Mouse (Mus musculus) gonadal fat pad, adult 2 months (tissue): ENCODE measurements at regions not wholly inside any gene's neighbourhood (a gene's known extent, or its start where the extent isn't known, plus 50 kb on each side); places are given as distances from the start of the nearest gene placed in this dataset.

Experiments
- DNase-seq: peaks from one replicate; pipeline ENCODE4 v3.0.0-alpha.2; 2012; ENCODE audit warnings: low read depth

DNA sequence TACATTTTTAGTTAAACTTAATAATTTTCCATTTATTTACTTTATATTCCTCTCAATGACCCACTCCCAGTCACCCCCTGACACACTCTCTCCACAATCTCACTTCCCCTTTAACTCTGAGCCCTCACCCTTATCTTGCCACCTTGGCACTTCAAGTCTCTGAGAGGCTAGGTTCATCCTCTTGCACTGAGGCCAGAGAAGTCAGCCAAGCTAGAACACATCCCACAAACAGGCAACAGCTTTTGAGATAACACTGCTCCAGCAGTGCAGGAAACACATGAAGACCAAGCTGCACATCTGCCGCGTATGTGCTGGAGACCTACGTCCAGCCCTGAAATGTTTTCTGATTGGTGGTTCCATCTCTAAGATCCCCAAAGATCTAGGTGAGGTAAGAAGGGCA, 717.2 kb upstream of the Gpc5 start:
- no peak for DNase-seq

DNA sequence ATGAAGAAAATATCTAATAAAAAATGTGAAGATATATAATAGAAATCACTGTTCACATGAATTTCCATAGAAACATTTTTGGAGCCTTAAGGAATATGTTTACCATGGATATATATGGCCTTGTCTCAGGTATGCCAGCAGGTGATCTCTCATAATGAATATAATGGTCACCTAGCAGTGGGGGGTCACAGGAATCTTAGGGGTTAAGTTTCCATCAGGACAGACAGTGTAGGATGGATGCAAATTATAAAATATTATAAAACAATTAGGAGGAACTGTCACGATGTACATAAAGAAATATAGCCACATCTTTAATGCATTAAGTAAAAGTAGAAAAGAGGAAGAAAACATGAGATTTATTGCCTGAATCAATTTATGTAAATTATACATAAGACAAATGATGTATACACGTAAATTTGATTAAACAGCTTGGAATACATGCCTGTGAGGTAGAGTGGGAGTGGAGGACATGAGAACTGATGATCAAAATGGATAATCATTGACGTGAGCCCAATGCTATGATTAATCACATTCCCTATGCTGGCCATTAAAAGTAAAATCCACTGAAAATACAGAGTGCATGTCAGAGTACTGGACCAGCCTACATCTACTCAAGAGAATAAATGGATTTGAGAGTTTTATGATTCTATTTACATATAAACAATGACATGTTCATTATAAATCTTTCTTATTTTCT, 693.0 kb upstream of the Gpc5 start:
- DNase-seq: no peak

DNA sequence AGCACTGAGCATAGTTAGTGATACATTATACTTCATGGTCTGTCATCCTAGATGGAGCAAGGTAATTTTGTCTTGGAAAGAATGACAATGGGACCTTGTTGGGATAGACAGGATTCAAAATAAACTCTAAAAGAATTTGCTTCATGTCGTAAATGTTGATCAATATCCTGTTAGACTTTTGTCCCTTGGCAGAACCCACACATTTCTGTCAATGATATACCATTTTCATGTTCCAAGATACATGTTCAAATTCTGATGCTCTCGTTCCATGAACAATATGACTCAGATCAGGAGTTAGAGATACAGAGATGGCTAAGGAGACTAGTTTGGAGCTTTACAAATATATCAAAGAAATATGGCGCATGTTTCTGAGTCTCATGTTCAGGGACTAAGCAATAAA, 673.2 kb upstream of the Gpc5 start:
- DNase-seq: no peak

DNA sequence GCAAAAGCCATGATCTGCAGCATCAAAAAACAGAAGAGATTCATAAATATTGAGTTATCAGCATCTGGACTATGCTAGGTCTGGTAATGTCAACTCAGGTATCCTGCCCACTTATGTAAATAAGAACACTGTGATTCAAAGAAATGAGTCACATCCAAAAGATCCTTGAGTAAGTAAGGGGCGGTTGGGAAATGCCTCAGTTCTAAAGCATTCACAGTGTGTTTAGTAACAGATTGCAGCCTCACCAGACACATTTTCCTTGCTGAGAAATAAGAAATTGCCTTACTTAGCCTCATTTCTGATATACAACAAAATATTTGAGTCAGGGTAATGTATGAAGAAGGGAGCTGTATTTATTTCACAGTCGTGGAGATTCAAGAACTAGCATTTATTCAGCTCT, 666.5 kb upstream of the Gpc5 start:
- no peak for DNase-seq
